Mouse (Mus musculus): ENCODE data around the gene Hist1h2ac. TPM values are rescaled to one million over a fixed set of nuclear protein-coding genes. Genes with fewer than 3 reads are reported as not detected.
"Not testable (repeated sequence)": the region's sequence is repeated elsewhere in the genome, so short reads cannot be mapped to it uniquely, and the experiment has no call there.

The Hist1h2ac gene
- total and polyA plus RNA-seq, 3 experiments: 0.14 to 114 (median 0.97) TPM

DNA sequence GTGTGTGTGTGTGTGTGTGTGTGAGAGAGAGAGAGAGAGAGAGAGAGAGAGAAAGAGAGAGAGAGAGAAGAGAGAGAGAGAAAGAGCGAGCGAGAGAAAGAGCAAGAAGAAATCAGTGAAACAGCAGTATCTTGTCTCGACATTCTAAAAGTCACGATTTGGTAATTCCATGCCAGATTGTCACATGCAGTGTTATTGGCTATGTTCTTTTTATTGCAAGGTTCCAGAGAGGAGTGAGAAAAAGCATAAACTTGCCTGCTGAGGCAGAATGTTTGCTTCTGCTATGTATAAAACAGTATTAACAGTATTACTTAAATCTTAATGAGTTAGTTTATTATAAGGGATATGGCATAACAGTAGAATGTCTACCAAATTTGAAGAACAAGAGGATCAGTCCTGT, 2.2 kb upstream of the Hist1h2ac start:
- Histone ChIP-seq H3K9ac (ENCODE audit: insufficient read depth, low read depth) (peak overlapping the region; percentile 91), H3K4me2 (ENCODE audit: insufficient read depth, low read depth, poor library complexity, severe bottlenecking) (peak overlapping the region; percentile 97), H3K36me3 (replicated peaks in 1 of 2; ENCODE audit: control insufficient read depth in 1 of 2, insufficient read depth in 1 of 2, low read length in 1 of 2) (no peaks in the 10 kb centered on the region), H3K79me2 (replicated peaks; ENCODE audit: control insufficient read depth, extremely low read depth, insufficient read depth, poor library complexity, severe bottlenecking) (no peaks in the 10 kb centered on the region), H3K4me3 (replicated peaks in 1 of 3; ENCODE audit: low read depth in 2 of 3, low read length in 2 of 3, poor library complexity in 1 of 3) (peak overlapping the region; percentile 26 to 66 (median 31)), H3K27me3 (replicated peaks) (no peaks in the 10 kb centered on the region), H3K27ac (ENCODE audit: insufficient read depth, low read depth) (peak overlapping the region; percentile 99), H3K9me3 (replicated peaks; ENCODE audit: low read length) (no peaks in the 10 kb centered on the region), H3K4me1 (ENCODE audit: control insufficient read depth in 1 of 2, insufficient read depth in 2 of 2) (peaks cover 11 to 40% of the 10 kb centered on the region in 2 experiments; a peak in 3 of 4 replicates)
- TF ChIP-seq BHLHE40 (IDR thresholded peaks at IDR 0.05; ENCODE audit: low read depth, low read length): peak; percentile 45
- no peak for TF ChIP-seq UBTF (IDR thresholded peaks at IDR 0.05; ENCODE audit: low read depth, low read length)
- 0 out of 2 replicates have a peak, but pooled peaks have one; percentile 22 for TF ChIP-seq SIN3A (IDR thresholded peaks at IDR 0.05; ENCODE audit: low read length)
- dilution Hi-C loops (cut with MboI; ENCODE audit: extremely low pct_ligation_motif_present, extremely low pct_unique_long_range_greater_than_20kb, low sequenced_read_pairs) (no loop called here), in situ Hi-C loops (cut with MboI; ENCODE audit: low pct_ligation_motif_present, low pct_unique_long_range_greater_than_20kb, low sequenced_read_pairs) (loop anchor here (10.0 kb wide), 1 partner anchor 51 kb away; no protein-coding TSS in a partner anchor)
- peak; percentile 31 for DNase-seq (ENCODE audit: extremely low read depth)

GRCm38 (mm10) chr13:23685121-23685861, 1.5 kb upstream of the Hist1h2ac start:
- H3K36me3 ChIP-seq (replicated peaks in 1 of 2; ENCODE audit: control insufficient read depth in 1 of 2, insufficient read depth in 1 of 2, low read length in 1 of 2): no peaks in the 10 kb centered on the region
- H3K4me1 ChIP-seq (ENCODE audit: control insufficient read depth in 1 of 2, insufficient read depth in 2 of 2): peaks cover 11 to 40% of the 10 kb centered on the region in 2 experiments; a peak in 3 of 4 replicates
- TF ChIP-seq TCF12 (IDR thresholded peaks at IDR 0.05; ENCODE audit: low read depth, low read length) (no peak), NELFE (IDR thresholded peaks at IDR 0.05; ENCODE audit: low read depth, low read length) (0 out of 2 replicates have a peak, but pooled peaks have one; percentile 24), TBP (conservative IDR thresholded peaks at IDR 0.05; ENCODE audit: low read depth, low read length) (0 out of 2 replicates have a peak, but pooled peaks have one; percentile 14), PAX5 (IDR thresholded peaks at IDR 0.05; ENCODE audit: low read length) (no peak), USF2 (conservative IDR thresholded peaks at IDR 0.05; ENCODE audit: low read depth, low read length) (no peak), EP300 (IDR thresholded peaks at IDR 0.05; ENCODE audit: low read length) (no peak)
- no peaks in the 10 kb centered on the region for H3K27me3 ChIP-seq (replicated peaks)
- peak overlapping the region; percentile 91 for H3K9ac ChIP-seq (ENCODE audit: insufficient read depth, low read depth)
- peak; percentile 72 for DNase-seq (ENCODE audit: extremely low read depth)
- H3K27ac ChIP-seq (ENCODE audit: insufficient read depth, low read depth): peak overlapping the region; percentile 99
- peak overlapping the region; percentile 97 for H3K4me2 ChIP-seq (ENCODE audit: insufficient read depth, low read depth, poor library complexity, severe bottlenecking)
- H3K9me3 ChIP-seq (replicated peaks; ENCODE audit: low read length): no peaks in the 10 kb centered on the region
- in situ Hi-C loops (cut with MboI; ENCODE audit: low pct_ligation_motif_present, low pct_unique_long_range_greater_than_20kb, low sequenced_read_pairs) (loop anchor here (10.0 kb wide), 1 partner anchor 50 kb away; no protein-coding TSS in a partner anchor), dilution Hi-C loops (cut with MboI; ENCODE audit: extremely low pct_ligation_motif_present, extremely low pct_unique_long_range_greater_than_20kb, low sequenced_read_pairs) (no loop called here)
- H3K79me2 ChIP-seq (replicated peaks; ENCODE audit: control insufficient read depth, extremely low read depth, insufficient read depth, poor library complexity, severe bottlenecking): no peaks in the 10 kb centered on the region
- peak overlapping the region; percentile 39 to 66 (median 47) for H3K4me3 ChIP-seq (replicated peaks in 1 of 3; ENCODE audit: low read depth in 2 of 3, low read length in 2 of 3, poor library complexity in 1 of 3)

- H3K79me2 ChIP-seq (replicated peaks; ENCODE audit: control insufficient read depth, extremely low read depth, insufficient read depth, poor library complexity, severe bottlenecking); H3K27me3 ChIP-seq (replicated peaks); H3K36me3 ChIP-seq (replicated peaks in 1 of 2; ENCODE audit: control insufficient read depth in 1 of 2, insufficient read depth in 1 of 2, low read length in 1 of 2); dilution Hi-C loops (cut with MboI; ENCODE audit: extremely low pct_ligation_motif_present, extremely low pct_unique_long_range_greater_than_20kb, low sequenced_read_pairs); H3K9me3 ChIP-seq (replicated peaks; ENCODE audit: low read length): not testable (repeated sequence)
- peak overlapping the region; percentile 91 for H3K9ac ChIP-seq (ENCODE audit: insufficient read depth, low read depth)
- peak overlapping the region; percentile 99 for H3K27ac ChIP-seq (ENCODE audit: insufficient read depth, low read depth)
- H3K4me2 ChIP-seq (ENCODE audit: insufficient read depth, low read depth, poor library complexity, severe bottlenecking): peak overlapping the region; percentile 97
- peaks cover 8 to 36% of the 10 kb centered on the region in 2 experiments; a peak in 3 of 4 replicates for H3K4me1 ChIP-seq (ENCODE audit: control insufficient read depth in 1 of 2, insufficient read depth in 2 of 2)
- DNase-seq (ENCODE audit: extremely low read depth): peak; percentile 90
- H3K4me3 ChIP-seq (replicated peaks in 1 of 3; ENCODE audit: low read depth in 2 of 3, low read length in 2 of 3, poor library complexity in 1 of 3): peak overlapping the region; percentile 39 to 66 (median 47)
- in situ Hi-C loops (cut with MboI; ENCODE audit: low pct_ligation_motif_present, low pct_unique_long_range_greater_than_20kb, low sequenced_read_pairs): loop anchor here (10.0 kb wide), 1 partner anchor 50 kb away; no protein-coding TSS in a partner anchor
- TF ChIP-seq IRF4 (IDR thresholded peaks at IDR 0.05; ENCODE audit: low read depth, low read length) (peak; percentile 14; the same call in 1 of the 2 replicates), MEF2A (IDR thresholded peaks at IDR 0.05; ENCODE audit: borderline replicate concordance, low read depth, low read length) (peak; percentile 40; the same call in 1 of the 2 replicates), NELFE (IDR thresholded peaks at IDR 0.05; ENCODE audit: low read depth, low read length) (peak; percentile 79), POLR2AphosphoS2 (IDR thresholded peaks at IDR 0.05; ENCODE audit: low read depth, low read length) (peak; percentile 99), MXI1 (IDR thresholded peaks at IDR 0.05; ENCODE audit: low read depth, low read length) (peak; percentile 82), JUN (IDR thresholded peaks at IDR 0.05; ENCODE audit: insufficient read depth, low read depth, low read length) (peak; percentile 4; the same call in 1 of the 2 replicates), SIN3A (IDR thresholded peaks at IDR 0.05; ENCODE audit: low read length) (peak; percentile 84), BHLHE40 (IDR thresholded peaks at IDR 0.05; ENCODE audit: low read depth, low read length) (0 out of 2 replicates have a peak, but pooled peaks have one; percentile 23), MAX (IDR thresholded peaks at IDR 0.05; ENCODE audit: low read length) (peak; percentile 70), HCFC1 (IDR thresholded peaks at IDR 0.05; ENCODE audit: low read depth, low read length) (peak; percentile 56), ZNF384 (IDR thresholded peaks at IDR 0.05; ENCODE audit: low read depth, low read length) (peak; percentile 99), TBP (conservative IDR thresholded peaks at IDR 0.05; ENCODE audit: low read depth, low read length) (peak; percentile 68), ZMIZ1 (IDR thresholded peaks at IDR 0.05; ENCODE audit: low read depth, low read length) (peak; percentile 98), KAT2A (IDR thresholded peaks at IDR 0.05; ENCODE audit: insufficient replicate concordance, low read length) (0 out of 2 replicates have a peak, but pooled peaks have one; percentile 59), USF2 (conservative IDR thresholded peaks at IDR 0.05; ENCODE audit: low read depth, low read length) (peak; percentile 34), MAFK (IDR thresholded peaks at IDR 0.05; ENCODE audit: insufficient replicate concordance, low read length) (peak; percentile 16; the same call in 1 of the 2 replicates), TCF12 (IDR thresholded peaks at IDR 0.05; ENCODE audit: low read depth, low read length) (peak; percentile 52; the same call in 1 of the 2 replicates)
Measured at GRCm38 (mm10) chr13:23684295-23684945, 672 bp upstream of the Hist1h2ac start.
